Mouse (Mus musculus) C2C12 (cell line): Measurements from ENCODE around the gene Tkt.

ENCODE experiments used
- CTCF ChIP-seq: IDR thresholded peaks from one replicate; pipeline ENCODE4 v1.5.1; 2011; ENCODE audit not compliant: control insufficient read depth, insufficient read depth, insufficient read length
- MAX ChIP-seq: IDR thresholded peaks from one replicate; pipeline ENCODE4 v1.6.1; 2011; ENCODE audit warnings: mild to moderate bottlenecking, control low read depth
- MYOD1 ChIP-seq: IDR thresholded peaks from one replicate; pipeline ENCODE4 v1.6.1; 2011; ENCODE audit warnings: low read depth; ENCODE audit not compliant: control insufficient read depth, insufficient read length
- MYOG ChIP-seq: IDR thresholded peaks from one replicate; pipeline ENCODE4 v1.6.1; 2011; ENCODE audit not compliant: control insufficient read depth, insufficient read length; ENCODE audit errors: extremely low read depth

- TF ChIP-seq MAX (no peak), MYOG (no peak), CTCF (no peak), MYOD1 (no peak)
Observed at GRCm38 (mm10) chr14:30549777-30550149, 1.6 kb downstream of the Tkt start.
